Mouse (Mus musculus): ENCODE measurements around the gene Slc9a2.

GRCm38 (mm10) chr1:40773234-40773633 is 92.9 kb downstream of the Slc9a2 start:
- TF ChIP-seq CTCF (IDR thresholded peaks at IDR 0.05; ENCODE audit: control insufficient read depth, insufficient read depth, insufficient read length) = no peak
- no peak for TF ChIP-seq MAX (IDR thresholded peaks at IDR 0.05)
- TF ChIP-seq USF1 (IDR thresholded peaks at IDR 0.05; ENCODE audit: low read depth) = no peak

Measured in C2C12 (cell line).